Comparison of ENCODE assay signal across 14 mouse cellular contexts in genomic region chr17:25407352-25407751, GRCm38 (mm10). TPM values are rescaled to one million over a fixed set of nuclear protein-coding genes. Genes with fewer than 3 reads are reported as not detected.
DNase-seq lines count a peak whose midpoint lies in the region; ATAC-seq and TF ChIP-seq lines count a peak whose summit lies in the region.
"Had no signal": no experiment of that assay in that cellular context is flagged by ENCODE, and none has a peak within 500 bp of the region (broad histone marks: within the 10 kb centered on the region; RNA-seq: fewer than 3 reads in every experiment).

No protein-coding gene starts in this region.

- H3K9me3 ChIP-seq in embryonic facial prominence, embryonic 13.5 days: no peaks in the 10 kb centered on the region
- no peaks in the 10 kb centered on the region for H3K9me3 ChIP-seq in midbrain, embryonic 10.5 days (replicated peaks)

- H3K27me3 ChIP-seq in embryonic facial prominence, embryonic 13.5 days: no peaks in the 10 kb centered on the region
- H3K27me3 ChIP-seq in midbrain, embryonic 10.5 days (ENCODE audit: low read depth, poor library complexity, severe bottlenecking): peaks cover 35% of the 10 kb centered on the region
- no peaks in the 10 kb centered on the region for H3K27me3 ChIP-seq in thymus, adult 2 months (ENCODE audit: control insufficient read depth, insufficient read depth, low read length)

- H3K4me3 ChIP-seq in layer of hippocampus, adult 2 months: no peak overlapping the region
- no peak overlapping the region for H3K4me3 ChIP-seq in embryonic facial prominence, embryonic 13.5 days
- no peak overlapping the region for H3K4me3 ChIP-seq in midbrain, embryonic 10.5 days
- H3K4me3 ChIP-seq in thymus, adult 2 months (ENCODE audit: control insufficient read depth, insufficient read depth, low read length): no peak overlapping the region
- H3K4me3 ChIP-seq: myocyte had no signal

- H3K27ac ChIP-seq in layer of hippocampus, adult 2 months: peak overlapping the region; percentile 78
- H3K27ac ChIP-seq in embryonic facial prominence, embryonic 13.5 days: 0 out of 2 replicates have a peak overlapping the region, but pooled peaks have one; percentile 29
- H3K27ac ChIP-seq in midbrain, embryonic 10.5 days (replicated peaks): peak overlapping the region; percentile 84
- no peak overlapping the region for H3K27ac ChIP-seq in thymus, adult 2 months (ENCODE audit: control insufficient read depth, insufficient read depth, low read length)

- 0 out of 2 replicates have a peak, but pooled peaks cover 11% of the 10 kb centered on the region for H3K36me3 ChIP-seq in embryonic facial prominence, embryonic 13.5 days
- H3K36me3 ChIP-seq in midbrain, embryonic 10.5 days: no peaks in the 10 kb centered on the region
- H3K36me3 ChIP-seq in thymus, adult 2 months (ENCODE audit: control insufficient read depth, insufficient read depth, low read length): no peaks in the 10 kb centered on the region

- no peak for TF ChIP-seq POLR2A in thymus, adult 2 months (IDR thresholded peaks at IDR 0.05; ENCODE audit: control insufficient read depth, extremely low read depth, insufficient read depth, low read length, poor library complexity)

- no peak for TF ChIP-seq CTCF in layer of hippocampus, adult 2 months (conservative IDR thresholded peaks at IDR 0.05)
- TF ChIP-seq CTCF in thymus, adult 2 months (IDR thresholded peaks at IDR 0.05; ENCODE audit: borderline replicate concordance, control insufficient read depth, extremely low read depth, insufficient read depth, low read length, poor library complexity): no peak

- DNase-seq in layer of hippocampus, adult 2 months (ENCODE audit: low spot score in 2 of 2): no peak
- no peak for DNase-seq in layer of hippocampus, postnatal 25 days (ENCODE audit: extremely low spot score in 1 of 2, low spot score in 1 of 2)
- peak; percentile 60 to 71 for DNase-seq in adrenal gland, postnatal 36 days
- no peak for DNase-seq in midbrain, embryonic 10.5 days (ENCODE audit: low spot score)
- DNase-seq in gastrocnemius, postnatal 14 days: no peak
- DNase-seq in thymus, adult 2 months: no peak
- DNase-seq: kidney, adult 11 months; lung, postnatal 10 days had no signal

- no peak overlapping the region for H3K4me2 ChIP-seq in embryonic facial prominence, embryonic 13.5 days

- no peak overlapping the region for H3K9ac ChIP-seq in embryonic facial prominence, embryonic 13.5 days

- no peak for ATAC-seq in embryonic facial prominence, embryonic 13.5 days (ENCODE audit: insufficient number of reproducible peaks, insufficient read depth, low FRiP score, low TSS enrichment, low read depth)

- peaks cover 75% of the 10 kb centered on the region for H3K4me1 ChIP-seq in embryonic facial prominence, embryonic 13.5 days
- H3K4me1 ChIP-seq in midbrain, embryonic 10.5 days: peaks cover 82% of the 10 kb centered on the region
- no peaks in the 10 kb centered on the region for H3K4me1 ChIP-seq in thymus, adult 2 months (replicated peaks; ENCODE audit: control insufficient read depth, insufficient read depth, low read length)

- WGBS in embryonic facial prominence, embryonic 13.5 days: 78% methylated on average over 4 of the region's 4 CpGs
- 65% methylated on average over 4 of the region's 4 CpGs for WGBS in midbrain, embryonic 10.5 days
- WGBS in thymus, adult 2 months: 81% methylated on average over 4 of the region's 4 CpGs

- intact Hi-C loops in gastrocnemius, postnatal 14 days (cut with DNase I; ENCODE audit: low total_unique reads): loop anchor here (10.0 kb wide), 1 partner anchor 287 kb away; no protein-coding TSS in a partner anchor

RNA-seq across cellular contexts. Expression of gene Cacna1h, which starts 26.2 kb away (rescaled TPM):
- total RNA-seq in layer of hippocampus, adult 2 months (2021): 100 to 1,000 TPM; 121 to 142 TPM
- total RNA-seq in layer of hippocampus, postnatal 25 days (2021): 100 to 1,000 TPM in 1 of 2 experiments, 10 to 100 TPM in 1; 91.0 to 119 TPM
- total RNA-seq in adrenal gland, postnatal 36 days (2021): 10 to 100 TPM; 58.7 to 97.3 TPM
- polyA plus RNA-seq in embryonic facial prominence, embryonic 13.5 days (2015; fragmentation: Nextera tagmentation; extraction: Ambion mirVana): 6.2 and 8.6 TPM in 2 replicates
- 2.1 and 3.6 TPM in 2 replicates for polyA plus RNA-seq in midbrain, embryonic 10.5 days (2016; fragmentation: Nextera tagmentation; extraction: Ambion mirVana)
- 1 to 10 TPM; 3.2 to 3.4 TPM for total RNA-seq in gastrocnemius, postnatal 14 days (2021)
- polyA plus RNA-seq in thymus, adult 2 months (2012; rRNA removed): 1.5 and 4.3 TPM in 2 replicates
- total RNA-seq: liver, adult 2 months had no signal

RNA-seq across cellular contexts. Expression of gene Tpsg1, which starts 38.3 kb away (rescaled TPM):
- total RNA-seq in layer of hippocampus, adult 2 months (2021): not detected
- not detected for total RNA-seq in layer of hippocampus, postnatal 25 days (2021)
- not detected for total RNA-seq in adrenal gland, postnatal 36 days (2021)
- 1.0 and 2.2 TPM in 2 replicates for polyA plus RNA-seq in embryonic facial prominence, embryonic 13.5 days (2015; fragmentation: Nextera tagmentation; extraction: Ambion mirVana)
- polyA plus RNA-seq in midbrain, embryonic 10.5 days (2016; fragmentation: Nextera tagmentation; extraction: Ambion mirVana): not detected in 2 replicates
- total RNA-seq in gastrocnemius, postnatal 14 days (2021): not detected
- polyA plus RNA-seq in thymus, adult 2 months (2012; rRNA removed): 0.80 and 1.8 TPM in 2 replicates
- total RNA-seq: liver, adult 2 months had no signal
- polyA plus RNA-seq: cortical plate, adult 2 months; liver, adult 2 months; myocyte; testis, adult 2 months had no signal

RNA-seq across cellular contexts. Expression of gene Tpsb2, which starts 41.2 kb away (rescaled TPM):
- total RNA-seq in layer of hippocampus, adult 2 months (2021): under 1 TPM in 1 of 2 experiments, not detected in 1; 0.82 TPM
- 1 to 10 TPM in 1 of 2 experiments, under 1 TPM in 1; 0.35 to 1.2 TPM for total RNA-seq in layer of hippocampus, postnatal 25 days (2021)
- total RNA-seq in adrenal gland, postnatal 36 days (2021): 1 to 10 TPM; 2.8 to 3.2 TPM
- polyA plus RNA-seq in embryonic facial prominence, embryonic 13.5 days (2015; fragmentation: Nextera tagmentation; extraction: Ambion mirVana): 0.95 and 3.7 TPM in 2 replicates
- not detected in 2 replicates for polyA plus RNA-seq in midbrain, embryonic 10.5 days (2016; fragmentation: Nextera tagmentation; extraction: Ambion mirVana)
- 10 to 100 TPM in 1 of 2 experiments, 1 to 10 TPM in 1; 9.4 to 12.6 TPM for total RNA-seq in gastrocnemius, postnatal 14 days (2021)
- polyA plus RNA-seq in thymus, adult 2 months (2012; rRNA removed): 4.7 and 7.6 TPM in 2 replicates
- total RNA-seq: liver, adult 2 months had no signal
- polyA plus RNA-seq: liver, adult 2 months; myocyte; small intestine, adult 2 months had no signal

RNA-seq across cellular contexts. Expression of gene Tekt4, which starts 47.1 kb away (rescaled TPM):
- 1 to 10 TPM; 1.8 to 2.0 TPM for total RNA-seq in layer of hippocampus, adult 2 months (2021)
- total RNA-seq in layer of hippocampus, postnatal 25 days (2021): 1 to 10 TPM; 1.7 to 2.4 TPM
- not detected for total RNA-seq in adrenal gland, postnatal 36 days (2021)
- not detected in 2 replicates for polyA plus RNA-seq in embryonic facial prominence, embryonic 13.5 days (2015; fragmentation: Nextera tagmentation; extraction: Ambion mirVana)
- polyA plus RNA-seq in midbrain, embryonic 10.5 days (2016; fragmentation: Nextera tagmentation; extraction: Ambion mirVana): 0.17 and 0.38 TPM in 2 replicates
- total RNA-seq in gastrocnemius, postnatal 14 days (2021): not detected
- 0.19 and 0.42 TPM in 2 replicates for polyA plus RNA-seq in thymus, adult 2 months (2012; rRNA removed)
- total RNA-seq: liver, adult 2 months had no signal
- polyA plus RNA-seq: liver, adult 2 months; myocyte; small intestine, adult 2 months had no signal

Comparison
In these comparisons a context has a peak if more than half of its experiments do, and no peak if none do; other contexts are left out.
1. DNase-seq: peak in adrenal gland, postnatal 36 days (2 of 2); none in layer of hippocampus, adult 2 months (0 of 2), layer of hippocampus, postnatal 25 days (0 of 2), midbrain, embryonic 10.5 days (single experiment), gastrocnemius, postnatal 14 days (single experiment) and thymus, adult 2 months (single experiment).
2. RNA of gene Cacna1h, which starts 26.2 kb away (total RNA-seq): 121 to 142 TPM in layer of hippocampus, adult 2 months, 91.0 to 119 TPM in layer of hippocampus, postnatal 25 days and 58.7 to 97.3 TPM in adrenal gland, postnatal 36 days; 3.2 to 3.4 TPM in gastrocnemius, postnatal 14 days; every median in the first group is over 10 times any median in the second.